Mouse (Mus musculus) hindbrain, embryonic 13.5 days (tissue): ENCODE results near the gene Lhfpl1. TPM values are rescaled to one million over a fixed set of nuclear protein-coding genes. Genes with fewer than 3 reads are reported as not detected.
A peak's percentile ranks its signal among the peaks of the same experiment; 100 is the strongest.
"Not testable (repeated sequence)": the region's sequence is repeated elsewhere in the genome, so short reads cannot be mapped to it uniquely, and the experiment has no call there.

Experiments
- ATAC-seq: fragments of 200-750 bp; cut with Nextera tagmentation; 2 replicates; pipeline ENCODE4 v1.8.0; 2017; ENCODE audit warnings: moderate TSS enrichment; ENCODE audit not compliant: low FRiP score
- H3K27ac ChIP-seq: fragments of 300-500 bp; sonication (generic); 2 replicates; pipeline ENCODE4 v1.5.1; 2015; ENCODE audit warnings: inconsistent platforms, mild to moderate bottlenecking, moderate library complexity
- H3K27me3 ChIP-seq: fragments of 300-500 bp; sonication (generic); 2 replicates; pipeline ENCODE4 v1.6.1; 2015; ENCODE audit warnings: mild to moderate bottlenecking, inconsistent platforms
- H3K36me3 ChIP-seq: fragments of 300-500 bp; sonication (generic); 2 replicates; pipeline ENCODE4 v1.6.1; 2015; ENCODE audit warnings: mild to moderate bottlenecking, inconsistent platforms
- H3K4me1 ChIP-seq: fragments of 300-500 bp; sonication (generic); replicated peaks from 2 replicates; pipeline ENCODE4 v1.6.1; 2015; ENCODE audit warnings: inconsistent platforms
- H3K4me2 ChIP-seq: fragments of 300-500 bp; sonication (generic); 2 replicates; pipeline ENCODE4 v1.6.1; 2015; ENCODE audit warnings: inconsistent platforms, mild to moderate bottlenecking, moderate library complexity
- H3K4me3 ChIP-seq: fragments of 300-500 bp; sonication (generic); 2 replicates; pipeline ENCODE4 v1.5.1; 2015; ENCODE audit warnings: mild to moderate bottlenecking, inconsistent platforms
- H3K9ac ChIP-seq: fragments of 300-500 bp; sonication (generic); 2 replicates; pipeline ENCODE4 v1.6.1; 2015; ENCODE audit warnings: mild to moderate bottlenecking, inconsistent platforms
- H3K9me3 ChIP-seq: fragments of 300-500 bp; sonication (generic); 2 replicates; pipeline ENCODE4 v1.6.1; 2016; ENCODE audit warnings: inconsistent platforms
- WGBS: fragments of 180-500 bp; shearing (Covaris S2); methylation state at CpG from one replicate; pipeline ENCODE4 v1.1.7; 2015; 5-methylcytosine and 5-hydroxymethylcytosine counted together
- polyA plus RNA-seq: library from polyadenylated mRNA; unstranded; fragments of >200 nt; fragmentation: Nextera tagmentation; extraction: Ambion mirVana; gene quantifications from 2 replicates; pipeline ENCODE4 v1.2.1, GENCODE M21; 2015

The Lhfpl1 gene
- polyA plus RNA-seq, result 0.48 and 0.76 TPM in 2 replicates

GRCm38 (mm10) chrX:145348377-145349203, at the start of gene Lhfpl1:
Lhfpl1 (minus strand) TSS chrX:145349089.
- H3K36me3 ChIP-seq, result no peaks in the 10 kb centered on the region
- H3K4me2 ChIP-seq, result no peak within 1 kb of the TSS
- H3K9me3 ChIP-seq, result no peaks in the 10 kb centered on the region
- no peak for ATAC-seq
- no peak within 1 kb of the TSS for H3K9ac ChIP-seq
- WGBS, result 42% methylated on average over 7 of the region's 7 CpGs
- H3K4me1 ChIP-seq, result no peaks in the 10 kb centered on the region
- no peaks in the 10 kb centered on the region for H3K27me3 ChIP-seq
- H3K27ac ChIP-seq, result no peak within 1 kb of the TSS
- H3K4me3 ChIP-seq, result no peak within 1 kb of the TSS

GRCm38 (mm10) chrX:145371839-145372238, 22.9 kb upstream of the Lhfpl1 start:
- Histone ChIP-seq H3K27ac (no peak overlapping the region), H3K4me1 (no peaks in the 10 kb centered on the region), H3K9me3 (no peaks in the 10 kb centered on the region), H3K27me3 (no peaks in the 10 kb centered on the region), H3K36me3 (no peaks in the 10 kb centered on the region), H3K9ac (no peak overlapping the region), H3K4me2 (no peak overlapping the region), H3K4me3 (no peak overlapping the region)
- WGBS, result 80% methylated on average over 5 of the region's 5 CpGs
- ATAC-seq, result no peak

- Histone ChIP-seq H3K4me2 (no peak overlapping the region), H3K9me3 (no peaks in the 10 kb centered on the region), H3K27me3 (no peaks in the 10 kb centered on the region), H3K9ac (no peak overlapping the region), H3K36me3 (no peaks in the 10 kb centered on the region), H3K4me1 (no peaks in the 10 kb centered on the region), H3K27ac (no peak overlapping the region), H3K4me3 (no peak overlapping the region)
- WGBS, result 91% methylated on average over 4 of the region's 4 CpGs
- no peak for ATAC-seq
Measured at GRCm38 (mm10) chrX:145362527-145362926, 13.6 kb upstream of the Lhfpl1 start.

GRCm38 (mm10) chrX:145342402-145342801, 6.5 kb downstream of the Lhfpl1 start:
- 86% methylated on average over 2 of the region's 2 CpGs for WGBS
- no peak overlapping the region for H3K9ac ChIP-seq

GRCm38 (mm10) chrX:145336141-145336540, 12.7 kb downstream of the Lhfpl1 start:
- Histone ChIP-seq H3K27me3 (no peaks in the 10 kb centered on the region), H3K4me3 (no peak overlapping the region), H3K9ac (no peak overlapping the region), H3K4me1 (no peaks in the 10 kb centered on the region), H3K27ac (no peak overlapping the region), H3K36me3 (no peaks in the 10 kb centered on the region), H3K9me3 (no peaks in the 10 kb centered on the region), H3K4me2 (no peak overlapping the region)
- ATAC-seq, result no peak
- WGBS, result 50% methylated on average over 1 of the region's 1 CpGs

More at GRCm38 (mm10) chrX:145342402-145342801, 6.5 kb downstream of the Lhfpl1 start:
- Histone ChIP-seq H3K4me1 (no peaks in the 10 kb centered on the region), H3K27ac (no peak overlapping the region), H3K4me2 (no peak overlapping the region), H3K4me3 (no peak overlapping the region), H3K36me3 (no peaks in the 10 kb centered on the region), H3K27me3 (no peaks in the 10 kb centered on the region), H3K9me3 (no peaks in the 10 kb centered on the region)
- ATAC-seq, result no peak

GRCm38 (mm10) chrX:145308555-145308954, 40.3 kb downstream of the Lhfpl1 start:
- Histone ChIP-seq H3K27me3 (no peaks in the 10 kb centered on the region), H3K9me3 (no peaks in the 10 kb centered on the region), H3K4me1 (no peaks in the 10 kb centered on the region), H3K4me2 (no peak overlapping the region), H3K9ac (no peak overlapping the region), H3K27ac (no peak overlapping the region), H3K36me3 (no peaks in the 10 kb centered on the region), H3K4me3 (no peak overlapping the region)
- WGBS, result 90% methylated on average over 1 of the region's 1 CpGs
- no peak for ATAC-seq

- H3K9ac ChIP-seq, result no peak overlapping the region
- no peak overlapping the region for H3K4me3 ChIP-seq
- H3K27me3 ChIP-seq, result no peaks in the 10 kb centered on the region
- H3K4me2 ChIP-seq, result no peak overlapping the region
- no peak overlapping the region for H3K27ac ChIP-seq
- WGBS, result 5% methylated on average over 2 of the region's 2 CpGs
- no peaks in the 10 kb centered on the region for H3K4me1 ChIP-seq
- H3K9me3 ChIP-seq, result no peaks in the 10 kb centered on the region
- ATAC-seq, result no peak
- no peaks in the 10 kb centered on the region for H3K36me3 ChIP-seq
Measured at GRCm38 (mm10) chrX:145307174-145307573, 41.7 kb downstream of the Lhfpl1 start.

- ATAC-seq, H3K9me3 ChIP-seq, H3K4me2 ChIP-seq: not testable (repeated sequence)
Measured at GRCm38 (mm10) chrX:145300232-145300631, 48.7 kb downstream of the Lhfpl1 start.

GRCm38 (mm10) chrX:145272209-145272608, 76.7 kb downstream of the Lhfpl1 start:
- no peak for ATAC-seq
- Histone ChIP-seq H3K4me1 (no peaks in the 10 kb centered on the region), H3K4me3 (no peak overlapping the region), H3K36me3 (no peaks in the 10 kb centered on the region), H3K9me3 (no peaks in the 10 kb centered on the region), H3K9ac (no peak overlapping the region), H3K4me2 (no peak overlapping the region), H3K27me3 (no peaks in the 10 kb centered on the region), H3K27ac (no peak overlapping the region)
- 70% methylated on average over 3 of the region's 3 CpGs for WGBS

More at GRCm38 (mm10) chrX:145300232-145300631, 48.7 kb downstream of the Lhfpl1 start:
- not testable (repeated sequence) for H3K36me3 ChIP-seq, H3K9ac ChIP-seq, H3K4me3 ChIP-seq, H3K4me1 ChIP-seq, H3K27ac ChIP-seq, H3K27me3 ChIP-seq

GRCm38 (mm10) chrX:145271768-145272167, 77.1 kb downstream of the Lhfpl1 start:
- no peak overlapping the region for H3K4me3 ChIP-seq
- no peaks in the 10 kb centered on the region for H3K27me3 ChIP-seq
- no peak overlapping the region for H3K9ac ChIP-seq
- 41% methylated on average over 4 of the region's 4 CpGs for WGBS
- H3K4me1 ChIP-seq, result no peaks in the 10 kb centered on the region
- H3K27ac ChIP-seq, result no peak overlapping the region
- H3K4me2 ChIP-seq, result no peak overlapping the region
- no peaks in the 10 kb centered on the region for H3K9me3 ChIP-seq
- no peaks in the 10 kb centered on the region for H3K36me3 ChIP-seq
- ATAC-seq, result 0 out of 2 replicates have a peak, but pooled peaks have one; percentile 28

GRCm38 (mm10) chrX:145261803-145262202, 87.1 kb downstream of the Lhfpl1 start:
- Histone ChIP-seq H3K36me3 (no peaks in the 10 kb centered on the region), H3K4me2 (no peak overlapping the region), H3K27me3 (no peaks in the 10 kb centered on the region), H3K4me1 (no peaks in the 10 kb centered on the region), H3K4me3 (no peak overlapping the region), H3K9ac (no peak overlapping the region), H3K9me3 (no peaks in the 10 kb centered on the region), H3K27ac (no peak overlapping the region)
- no peak for ATAC-seq
- 47% methylated on average over 5 of the region's 5 CpGs for WGBS
